Mouse (Mus musculus) lung, adult 2 months (tissue): ENCODE measurements around the gene Cdhr4.

Source experiments
- CTCF ChIP-seq: fragments of 200-500 bp; IDR thresholded peaks from 2 replicates; pipeline ENCODE4 v1.5.1; 2011; ENCODE audit warnings: mild to moderate bottlenecking, low read length, control low read depth; ENCODE audit not compliant: insufficient read depth
- POLR2A ChIP-seq: fragments of 200-500 bp; IDR thresholded peaks from 2 replicates; pipeline ENCODE4 v1.6.1; 2011; ENCODE audit warnings: low read depth, mild to moderate bottlenecking, control low read depth, low read length, borderline replicate concordance; ENCODE audit errors: extremely low read depth

DNA sequence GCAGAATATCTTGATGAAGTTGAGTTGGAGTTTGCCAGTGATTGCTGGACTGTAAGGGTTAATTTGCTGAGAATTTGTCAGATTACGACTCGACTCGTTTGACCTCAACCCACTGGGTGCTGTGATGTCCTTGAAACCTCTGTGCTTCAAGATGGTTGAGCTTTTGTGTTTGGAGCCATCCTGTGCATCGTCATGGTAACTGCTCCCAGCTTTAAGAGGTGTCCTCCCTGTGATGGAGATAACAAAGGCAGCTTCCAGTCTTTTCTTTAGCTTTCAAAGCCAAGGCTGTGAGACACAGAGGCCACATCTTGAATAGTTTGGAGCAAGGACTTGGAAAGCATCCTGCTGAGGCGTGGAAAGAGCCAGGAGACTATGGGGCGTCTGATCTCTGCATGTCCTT, 35.2 kb upstream of the Cdhr4 start:
- no peak for TF ChIP-seq CTCF
- TF ChIP-seq POLR2A: no peak
